Comparison of ENCODE assay signal across 14 mouse cellular contexts in the genomic region with DNA sequence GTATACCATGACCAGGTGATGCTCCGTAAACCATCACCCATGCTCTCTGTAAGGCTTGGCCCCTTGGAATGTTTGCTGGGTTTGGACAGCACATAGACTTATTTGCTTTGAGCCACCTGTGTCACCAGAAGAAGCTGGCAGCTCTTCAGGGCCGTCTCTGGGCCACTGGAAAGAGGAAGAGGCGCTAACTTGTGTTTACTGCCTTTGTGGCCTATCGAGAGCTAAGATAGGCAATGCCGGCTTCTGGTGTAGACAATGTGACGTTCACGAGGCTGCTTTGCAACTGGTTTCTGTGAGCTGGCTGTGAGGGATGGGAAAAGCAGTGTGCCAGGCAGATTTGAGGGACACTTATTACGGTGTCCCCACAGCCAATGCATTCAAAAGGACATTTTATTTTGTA.
DNase-seq lines count a peak whose midpoint lies in the region; ATAC-seq and TF ChIP-seq lines count a peak whose summit lies in the region.
"Had no signal": no experiment of that assay in that cellular context is flagged by ENCODE, and none has a peak within 500 bp of the region (broad histone marks: within the 10 kb centered on the region; RNA-seq: fewer than 3 reads in every experiment).

No protein-coding gene starts in this region.

- H3K79me2 ChIP-seq in CH12.LX (replicated peaks; ENCODE audit: control insufficient read depth, extremely low read depth, insufficient read depth, poor library complexity, severe bottlenecking), result peaks cover 9% of the 10 kb centered on the region; the same call in 1 of the 2 replicates

- no peak for TF ChIP-seq CTCF in cerebellum, adult 2 months (IDR thresholded peaks at IDR 0.05; ENCODE audit: borderline replicate concordance, insufficient read depth, low read depth, low read length)
- no peak for TF ChIP-seq CTCF in left cerebral cortex, adult 2 months (IDR thresholded peaks at IDR 0.05)
- no peak for TF ChIP-seq CTCF in CH12.LX (conservative IDR thresholded peaks at IDR 0.05 in 1 of 2, IDR thresholded peaks at IDR 0.05 in 1 of 2; ENCODE audit: low read depth in 2 of 2, low read length in 2 of 2)

- in situ Hi-C loops in CH12.LX (cut with MboI; ENCODE audit: low pct_ligation_motif_present, low pct_unique_long_range_greater_than_20kb, low sequenced_read_pairs), result no loop called here

- H3K9ac ChIP-seq in CH12.LX (ENCODE audit: insufficient read depth, low read depth), result 0 out of 2 replicates have a peak overlapping the region, but pooled peaks have one; percentile 5
- H3K9ac ChIP-seq: embryonic facial prominence, embryonic 15.5 days had no signal

- no peak overlapping the region for H3K4me3 ChIP-seq in cerebellum, adult 2 months (replicated peaks; ENCODE audit: insufficient read depth, low read depth, low read length)
- H3K4me3 ChIP-seq in left cerebral cortex, adult 2 months, result no peak overlapping the region
- no peak overlapping the region for H3K4me3 ChIP-seq in CH12.LX (replicated peaks in 1 of 3; ENCODE audit: low read depth in 2 of 3, low read length in 2 of 3, poor library complexity in 1 of 3)
- H3K4me3 ChIP-seq: embryonic facial prominence, embryonic 15.5 days had no signal

- ATAC-seq in cerebellum, adult (ENCODE audit: insufficient number of reproducible peaks, low FRiP score, low TSS enrichment), result no peak; the same call in 1 of the 2 replicates
- ATAC-seq in granulocyte monocyte progenitor cell, adult 5-6 weeks (replicated peaks; ENCODE audit: poor library complexity, severe bottlenecking), result peak; percentile 71
- ATAC-seq: forebrain, embryonic 16.5 days; lung, postnatal 0 days had no signal

- dilution Hi-C loops in CH12.LX (cut with MboI; ENCODE audit: extremely low pct_ligation_motif_present, extremely low pct_unique_long_range_greater_than_20kb, low sequenced_read_pairs), result no loop called here

- DNase-seq in cerebellum, adult 2 months, result peak; percentile 64 to 71
- no peak for DNase-seq in left cerebral cortex, adult 2 months (ENCODE audit: extremely low spot score in 1 of 2, low spot score in 2 of 2)
- no peak for DNase-seq in left cerebral cortex, postnatal 10 days (ENCODE audit: extremely low spot score in 1 of 2, low spot score in 2 of 2)
- DNase-seq in CH12.LX (ENCODE audit: extremely low read depth) (peak; percentile 66), adipocyte (ENCODE audit: low spot score) (no peak)
- DNase-seq in right cerebral cortex, postnatal 25 days, result no peak
- DNase-seq: gastrocnemius, postnatal 10 days; liver; right cerebral cortex, adult 18-20 months had no signal

- H3K4me1 ChIP-seq in cerebellum, adult 2 months (ENCODE audit: control insufficient read depth, insufficient read depth, low read length), result peaks cover 21% of the 10 kb centered on the region
- peaks cover 30 to 88% of the 10 kb centered on the region in 2 experiments for H3K4me1 ChIP-seq in CH12.LX (ENCODE audit: control insufficient read depth in 1 of 2, insufficient read depth in 2 of 2)

- TF ChIP-seq RAD21 in CH12.LX (IDR thresholded peaks at IDR 0.05; ENCODE audit: low read depth, low read length), result peak; percentile 0

- TF ChIP-seq POLR2A in cerebellum, adult 2 months (IDR thresholded peaks at IDR 0.05; ENCODE audit: borderline replicate concordance, insufficient read depth, low read length), result no peak
- peak; percentile 40; the same call in 1 of the 2 replicates for TF ChIP-seq POLR2A in CH12.LX (IDR thresholded peaks at IDR 0.05; ENCODE audit: low read depth, low read length)

- peak; percentile 78 for TF ChIP-seq EP300 in CH12.LX (IDR thresholded peaks at IDR 0.05; ENCODE audit: low read length)

- WGBS in cerebellum, adult 2 months, result 55% methylated on average over 8 of the region's 8 CpGs

- intact Hi-C loops in left cerebral cortex, adult 2 months (cut with DNase I), result loop anchor here (2.0 kb wide), 2 partner anchors 23 to 101 kb away; no protein-coding TSS in a partner anchor
- intact Hi-C loops in left cerebral cortex, postnatal 10 days (cut with DNase I), result no loop called here

- H3K27ac ChIP-seq in cerebellum, adult 2 months (ENCODE audit: insufficient read depth, low read length), result no peak overlapping the region
- peak overlapping the region; percentile 9; the same call in 1 of the 2 replicates for H3K27ac ChIP-seq in left cerebral cortex, adult 2 months
- H3K27ac ChIP-seq in CH12.LX (ENCODE audit: insufficient read depth, low read depth), result peak overlapping the region; percentile 29; the same call in 1 of the 2 replicates
- H3K27ac ChIP-seq: embryonic facial prominence, embryonic 15.5 days had no signal

- H3K4me2 ChIP-seq in CH12.LX (ENCODE audit: insufficient read depth, low read depth, poor library complexity, severe bottlenecking), result peak overlapping the region; percentile 17; the same call in 1 of the 2 replicates
- H3K4me2 ChIP-seq: embryonic facial prominence, embryonic 15.5 days had no signal

- H3K27me3 ChIP-seq in cerebellum, adult 2 months (ENCODE audit: control insufficient read depth, insufficient read depth, low read length), result no peaks in the 10 kb centered on the region
- no peaks in the 10 kb centered on the region for H3K27me3 ChIP-seq in CH12.LX (replicated peaks)
- H3K27me3 ChIP-seq: embryonic facial prominence, embryonic 15.5 days had no signal

- H3K36me3 ChIP-seq in CH12.LX (replicated peaks in 1 of 2; ENCODE audit: control insufficient read depth in 1 of 2, insufficient read depth in 1 of 2, low read length in 1 of 2), result peaks cover 0 to 8% of the 10 kb centered on the region in 2 experiments
- H3K36me3 ChIP-seq: embryonic facial prominence, embryonic 15.5 days had no signal

- no peaks in the 10 kb centered on the region for H3K9me3 ChIP-seq in CH12.LX (replicated peaks; ENCODE audit: low read length)
- H3K9me3 ChIP-seq: embryonic facial prominence, embryonic 15.5 days had no signal

TF ChIP-seq in CH12.LX, 34 proteins besides CTCF, POLR2A, EP300 and RAD21:
- no peak for TF ChIP-seq ZNF384 (IDR thresholded peaks at IDR 0.05; ENCODE audit: low read depth, low read length)
- peak; percentile 6; the same call in 1 of the 2 replicates for TF ChIP-seq SMC3 (IDR thresholded peaks at IDR 0.05; ENCODE audit: low read depth, low read length)
- TF ChIP-seq UBTF (IDR thresholded peaks at IDR 0.05; ENCODE audit: low read depth, low read length), result no peak
- no peak for TF ChIP-seq PAX5 (IDR thresholded peaks at IDR 0.05; ENCODE audit: low read length)
- TF ChIP-seq ZC3H11A (IDR thresholded peaks at IDR 0.05; ENCODE audit: low read depth, low read length), result no peak
- 0 out of 2 replicates have a peak, but pooled peaks have one; percentile 24 for TF ChIP-seq CHD2 (IDR thresholded peaks at IDR 0.05; ENCODE audit: low read length)
- TF ChIP-seq GABPA (IDR thresholded peaks at IDR 0.05; ENCODE audit: insufficient replicate concordance, low read depth, low read length), result no peak
- 0 out of 2 replicates have a peak, but pooled peaks have one; percentile 10 for TF ChIP-seq HCFC1 (IDR thresholded peaks at IDR 0.05; ENCODE audit: low read depth, low read length)
- TF ChIP-seq ZKSCAN1 (IDR thresholded peaks at IDR 0.05; ENCODE audit: borderline replicate concordance, low read depth, low read length), result no peak
- TF ChIP-seq MEF2A (IDR thresholded peaks at IDR 0.05; ENCODE audit: borderline replicate concordance, low read depth, low read length), result peak; percentile 61; the same call in 1 of the 2 replicates
- TF ChIP-seq MYC (IDR thresholded peaks at IDR 0.05; ENCODE audit: low read depth, low read length), result 0 out of 2 replicates have a peak, but pooled peaks have one; percentile 37
- TF ChIP-seq IRF4 (IDR thresholded peaks at IDR 0.05; ENCODE audit: low read depth, low read length), result peak; percentile 49; the same call in 1 of the 2 replicates
- peak; percentile 40; the same call in 1 of the 2 replicates for TF ChIP-seq ETS1 (conservative IDR thresholded peaks at IDR 0.05; ENCODE audit: low read depth, low read length)
- TF ChIP-seq TCF12 (IDR thresholded peaks at IDR 0.05; ENCODE audit: low read depth, low read length), result peak; percentile 34; the same call in 1 of the 2 replicates
- TF ChIP-seq MAZ (IDR thresholded peaks at IDR 0.05; ENCODE audit: low read depth, low read length), result no peak
- TF ChIP-seq MAFK (IDR thresholded peaks at IDR 0.05; ENCODE audit: insufficient replicate concordance, low read length), result no peak
- TF ChIP-seq RCOR1 (conservative IDR thresholded peaks at IDR 0.05; ENCODE audit: low read depth, low read length), result no peak
- peak; percentile 69; the same call in 1 of the 2 replicates for TF ChIP-seq MAX (IDR thresholded peaks at IDR 0.05; ENCODE audit: low read length)
- TF ChIP-seq NELFE (IDR thresholded peaks at IDR 0.05; ENCODE audit: low read depth, low read length), result 0 out of 2 replicates have a peak, but pooled peaks have one; percentile 32
- TF ChIP-seq BHLHE40 (IDR thresholded peaks at IDR 0.05; ENCODE audit: low read depth, low read length), result peak; percentile 51
- peak; percentile 61; the same call in 1 of the 2 replicates for TF ChIP-seq MXI1 (IDR thresholded peaks at IDR 0.05; ENCODE audit: low read depth, low read length)
- no peak for TF ChIP-seq NRF1 (IDR thresholded peaks at IDR 0.05; ENCODE audit: low read depth, low read length)
- TF ChIP-seq SIN3A (IDR thresholded peaks at IDR 0.05; ENCODE audit: low read length), result peak; percentile 56; the same call in 1 of the 2 replicates
- TF ChIP-seq TBP (conservative IDR thresholded peaks at IDR 0.05; ENCODE audit: low read depth, low read length), result no peak
- no peak for TF ChIP-seq JUN (IDR thresholded peaks at IDR 0.05; ENCODE audit: insufficient read depth, low read depth, low read length)

Comparison
In these comparisons a context has a peak if more than half of its experiments do, and no peak if none do; other contexts are left out.
1. DNase-seq: peak in cerebellum, adult 2 months (2 of 2) and CH12.LX (single experiment); none in left cerebral cortex, adult 2 months (0 of 2), left cerebral cortex, postnatal 10 days (0 of 2), right cerebral cortex, postnatal 25 days (single experiment) and adipocyte (single experiment).